Comparison of ENCODE assay signal across 10 mouse cellular contexts in genomic region chrX:14839740-14840419, GRCm38 (mm10).
DNase-seq lines count a peak whose midpoint lies in the region; ATAC-seq lines count a peak whose summit lies in the region.
"Had no signal": no experiment of that assay in that cellular context is flagged by ENCODE, and none has a peak within 500 bp of the region (broad histone marks: within the 10 kb centered on the region; RNA-seq: fewer than 3 reads in every experiment).

No protein-coding gene starts in this region.

- no peak overlapping the region for H3K4me3 ChIP-seq in limb, embryonic 13.5 days
- H3K4me3 ChIP-seq in limb, embryonic 10.5 days: no peak overlapping the region
- no peak overlapping the region for H3K4me3 ChIP-seq in hindbrain, embryonic 15.5 days
- H3K4me3 ChIP-seq in neural tube, embryonic 15.5 days (replicated peaks): no peak overlapping the region

- intact Hi-C loops in left cerebral cortex, postnatal 14 days (cut with DNase I): loop anchor here (10.0 kb wide), 1 partner anchor 995 kb away; no protein-coding TSS in a partner anchor

- H3K4me2 ChIP-seq in limb, embryonic 13.5 days (replicated peaks): 0 out of 2 replicates have a peak overlapping the region, but pooled peaks have one; percentile 7
- no peak overlapping the region for H3K4me2 ChIP-seq in hindbrain, embryonic 15.5 days
- no peak overlapping the region for H3K4me2 ChIP-seq in neural tube, embryonic 15.5 days

- no peaks in the 10 kb centered on the region for H3K27me3 ChIP-seq in limb, embryonic 13.5 days
- no peaks in the 10 kb centered on the region for H3K27me3 ChIP-seq in limb, embryonic 10.5 days (ENCODE audit: low read depth, poor library complexity, severe bottlenecking)
- no peaks in the 10 kb centered on the region for H3K27me3 ChIP-seq in hindbrain, embryonic 15.5 days
- no peaks in the 10 kb centered on the region for H3K27me3 ChIP-seq in neural tube, embryonic 15.5 days (replicated peaks)

- no peaks in the 10 kb centered on the region for H3K9me3 ChIP-seq in limb, embryonic 13.5 days
- H3K9me3 ChIP-seq in limb, embryonic 10.5 days (replicated peaks): no peaks in the 10 kb centered on the region
- H3K9me3 ChIP-seq in hindbrain, embryonic 15.5 days: no peaks in the 10 kb centered on the region
- no peaks in the 10 kb centered on the region for H3K9me3 ChIP-seq in neural tube, embryonic 15.5 days (replicated peaks)

- H3K27ac ChIP-seq in limb, embryonic 13.5 days: no peak overlapping the region
- H3K27ac ChIP-seq in limb, embryonic 10.5 days: no peak overlapping the region
- no peak overlapping the region for H3K27ac ChIP-seq in hindbrain, embryonic 15.5 days (replicated peaks)
- no peak overlapping the region for H3K27ac ChIP-seq in neural tube, embryonic 15.5 days (replicated peaks)

- no peaks in the 10 kb centered on the region for H3K36me3 ChIP-seq in limb, embryonic 13.5 days
- no peaks in the 10 kb centered on the region for H3K36me3 ChIP-seq in limb, embryonic 10.5 days
- H3K36me3 ChIP-seq in hindbrain, embryonic 15.5 days: no peaks in the 10 kb centered on the region
- no peaks in the 10 kb centered on the region for H3K36me3 ChIP-seq in neural tube, embryonic 15.5 days

- ATAC-seq in limb, embryonic 13.5 days (ENCODE audit: low FRiP score, low read depth): no peak
- ATAC-seq in hindbrain, embryonic 15.5 days (ENCODE audit: low FRiP score, low read depth): peak; percentile 78; the same call in 1 of the 2 replicates
- peak; percentile 75; the same call in 1 of the 2 replicates for ATAC-seq in neural tube, embryonic 15.5 days (ENCODE audit: low FRiP score)
- no peak for ATAC-seq in erythroblast, adult 5-6 weeks (replicated peaks; ENCODE audit: low FRiP score, poor library complexity, severe bottlenecking)

- no peak for DNase-seq in limb, embryonic 10.5 days (ENCODE audit: low spot score)
- peak; percentile 2 for DNase-seq in embryo, embryonic 9.5 days (ENCODE audit: extremely low spot score)
- no peak for DNase-seq in heart, adult 18-20 months
- DNase-seq in left cerebral cortex, postnatal 14 days (ENCODE audit: low spot score in 2 of 2): no peak
- DNase-seq: kidney, adult 18-20 months; lung, postnatal 36 days had no signal

- no peaks in the 10 kb centered on the region for H3K4me1 ChIP-seq in limb, embryonic 13.5 days
- no peaks in the 10 kb centered on the region for H3K4me1 ChIP-seq in limb, embryonic 10.5 days
- H3K4me1 ChIP-seq in hindbrain, embryonic 15.5 days (replicated peaks): no peaks in the 10 kb centered on the region
- H3K4me1 ChIP-seq in neural tube, embryonic 15.5 days: no peaks in the 10 kb centered on the region

- 47% methylated on average over 7 of the region's 7 CpGs for WGBS in limb, embryonic 13.5 days
- WGBS in limb, embryonic 10.5 days: 62% methylated on average over 7 of the region's 7 CpGs
- 28% methylated on average over 7 of the region's 7 CpGs for WGBS in hindbrain, embryonic 15.5 days
- 25% methylated on average over 7 of the region's 7 CpGs for WGBS in neural tube, embryonic 15.5 days

- no peak overlapping the region for H3K9ac ChIP-seq in limb, embryonic 13.5 days
- no peak overlapping the region for H3K9ac ChIP-seq in hindbrain, embryonic 15.5 days
- H3K9ac ChIP-seq in neural tube, embryonic 15.5 days (replicated peaks): no peak overlapping the region

Comparison
In these comparisons a context has a peak if more than half of its experiments do, and no peak if none do; other contexts are left out.
1. ATAC-seq: peak in hindbrain, embryonic 15.5 days (single experiment) and neural tube, embryonic 15.5 days (single experiment); none in limb, embryonic 13.5 days (single experiment) and erythroblast, adult 5-6 weeks (single experiment).